Mouse (Mus musculus) kidney, adult 2 months (tissue): ENCODE results near the gene Dxo.

Source experiments
- CTCF ChIP-seq: fragments of 200-500 bp; conservative IDR thresholded peaks from 2 replicates; pipeline ENCODE4 v1.5.1; 2011; ENCODE audit warnings: low read depth, mild to moderate bottlenecking, control low read depth, low read length, moderate library complexity, mixed read lengths; ENCODE audit not compliant: insufficient read depth, insufficient read length
- POLR2A ChIP-seq: fragments of 200-500 bp; IDR thresholded peaks from one replicate; pipeline ENCODE4 v1.6.1; 2011; ENCODE audit warnings: low read depth, low read length, control low read depth

- TF ChIP-seq POLR2A (no peak), CTCF (no peak)
Observed at GRCm38 (mm10) chr17:34881683-34882310, 45.0 kb downstream of the Dxo start, which contains the start of gene Gm20547.
